9 mouse cellular contexts compared by ENCODE assay signal in genomic region chr15:30191931-30192668, GRCm38 (mm10). TPM values are rescaled to one million over a fixed set of nuclear protein-coding genes. Genes with fewer than 3 reads are reported as not detected.
DNase-seq lines count a peak whose midpoint lies in the region; TF ChIP-seq lines count a peak whose summit lies in the region.
"Had no signal": no experiment of that assay in that cellular context is flagged by ENCODE, and none has a peak within 500 bp of the region (broad histone marks: within the 10 kb centered on the region; RNA-seq: fewer than 3 reads in every experiment).

No protein-coding gene starts in this region.

- no peak overlapping the region for H3K27ac ChIP-seq in heart, adult 2 months
- H3K27ac ChIP-seq: kidney, postnatal 0 days had no signal

- no peak overlapping the region for H3K9ac ChIP-seq in heart, adult 2 months (ENCODE audit: low read depth, low read length)

- H3K27me3 ChIP-seq in heart, adult 2 months (ENCODE audit: control insufficient read depth, insufficient read depth, low read length): no peaks in the 10 kb centered on the region

- DNase-seq in layer of hippocampus, adult 11-12 months (ENCODE audit: low spot score): peak; percentile 71
- no peak for DNase-seq in layer of hippocampus, adult 9-10 months (ENCODE audit: low spot score)
- DNase-seq in cerebellum, postnatal 10 days: peak; percentile 94 to 96
- DNase-seq in layer of hippocampus, adult 8-10 months (ENCODE audit: low spot score in 2 of 2): peak; percentile 71 to 72
- DNase-seq in right cerebral cortex, postnatal 10 days (ENCODE audit: low spot score in 2 of 2): peak; percentile 80 to 88
- no peak for DNase-seq in urinary bladder, postnatal 36 days (ENCODE audit: low spot score in 2 of 2)
- no peak for DNase-seq in spleen, adult 18-20 months
- DNase-seq in heart, adult 2 months: no peak

- H3K36me3 ChIP-seq in heart, adult 2 months (ENCODE audit: control insufficient read depth, insufficient read depth, low read length): no peaks in the 10 kb centered on the region

- intact Hi-C loops in heart, adult 2 months (cut with DNase I): no loop called here

- 59% methylated on average over 5 of the region's 5 CpGs for WGBS in heart, adult 2 months

- H3K4me3 ChIP-seq in heart, adult 2 months: no peak overlapping the region

- no peak for TF ChIP-seq EP300 in heart, adult 2 months (IDR thresholded peaks at IDR 0.05; ENCODE audit: insufficient read depth, low read depth, low read length)

- H3K79me2 ChIP-seq in heart, adult 2 months (replicated peaks; ENCODE audit: control insufficient read depth, insufficient read depth, low read length): no peaks in the 10 kb centered on the region

- no peak for TF ChIP-seq POLR2A in heart, adult 2 months (IDR thresholded peaks at IDR 0.05; ENCODE audit: insufficient read depth, low read depth, low read length)

- no peaks in the 10 kb centered on the region for H3K4me1 ChIP-seq in heart, adult 2 months (ENCODE audit: control insufficient read depth, insufficient read depth, low read length)

- TF ChIP-seq CTCF in heart, adult 2 months (IDR thresholded peaks at IDR 0.05): no peak

RNA-seq across cellular contexts. Expression of gene Ctnnd2, which starts 19.7 kb away (rescaled TPM):
- total RNA-seq in layer of hippocampus, adult 8-10 months (2022): 100 to 1,000 TPM; 189 to 210 (median 198) TPM
- under 1 TPM; 0.10 to 0.16 TPM for total RNA-seq in heart, adult 2 months (2021)
- 0.23 and 0.35 TPM in 2 replicates for polyA plus RNA-seq in heart, adult 2 months (2012; rRNA removed)

Comparison
In these comparisons a context has a peak if more than half of its experiments do, and no peak if none do; other contexts are left out.
1. DNase-seq: peak in layer of hippocampus, adult 11-12 months (single experiment), cerebellum, postnatal 10 days (2 of 2), layer of hippocampus, adult 8-10 months (2 of 2) and right cerebral cortex, postnatal 10 days (2 of 2); none in layer of hippocampus, adult 9-10 months (single experiment), urinary bladder, postnatal 36 days (0 of 2), spleen, adult 18-20 months (0 of 2) and heart, adult 2 months (0 of 2).
2. RNA of gene Ctnnd2, which starts 19.7 kb away (total RNA-seq): 189 to 210 TPM in layer of hippocampus, adult 8-10 months; 0.10 to 0.16 TPM in heart, adult 2 months; every median in the first group is over 100 times any median in the second.